Mouse (Mus musculus) gastrocnemius, postnatal 36 days (tissue): ENCODE results near the gene Mtr. TPM values are rescaled to one million over a fixed set of nuclear protein-coding genes. Genes with fewer than 3 reads are reported as not detected.

ENCODE experiments used
- DNase-seq, 2 experiments: peaks; one replicate each; pipeline ENCODE4 v3.0.0; 2022
- intact Hi-C: fragments of 180-260 bp; cut with DNase I; formaldehyde crosslinking; loops from one replicate; pipeline ENCODE4 v1.15.1; 2025
- total RNA-seq, 2 experiments: library from RNA; stranded (reverse); gene quantifications; 2 replicates each; pipeline ENCODE4 v1.2.3; 2021

Mtr gene
- total RNA-seq, 2 experiments from 2014 or later, result 14.0 to 14.8 TPM

DNA sequence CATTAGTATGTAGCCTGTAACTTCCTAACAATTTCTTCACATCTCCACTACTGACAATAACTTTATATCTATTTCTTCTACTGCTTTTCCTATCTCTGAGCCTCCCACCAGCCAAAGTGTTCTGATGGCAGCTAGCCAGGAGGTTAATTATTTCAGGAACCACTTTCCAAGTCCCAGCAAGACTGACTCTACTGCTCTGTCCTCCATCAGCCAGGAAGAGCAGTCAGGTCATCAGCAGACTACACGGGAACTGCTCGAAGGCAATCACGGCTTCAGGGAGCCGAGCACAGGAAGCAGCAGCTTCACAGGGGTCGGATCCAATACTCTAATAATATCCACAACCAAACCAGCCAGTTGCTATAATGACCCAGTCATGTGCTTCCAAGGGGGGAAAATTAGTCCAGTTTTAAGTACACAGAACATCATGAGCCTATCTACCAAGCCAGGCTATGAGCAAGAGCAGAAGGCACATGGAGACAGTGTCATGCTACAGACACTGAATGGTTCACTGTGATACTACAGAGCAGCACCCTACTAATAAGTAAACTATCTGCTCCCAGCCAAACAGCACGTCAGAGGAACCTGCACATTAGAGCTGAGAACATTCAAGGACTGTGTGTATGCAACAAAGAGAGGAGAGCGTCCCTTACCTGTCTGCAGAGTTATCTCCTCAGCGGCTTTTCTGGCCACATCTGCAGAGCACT, 8.6 kb downstream of the Mtr start:
- intact Hi-C loops, result no loop called here
- DNase-seq, result no peak

DNA sequence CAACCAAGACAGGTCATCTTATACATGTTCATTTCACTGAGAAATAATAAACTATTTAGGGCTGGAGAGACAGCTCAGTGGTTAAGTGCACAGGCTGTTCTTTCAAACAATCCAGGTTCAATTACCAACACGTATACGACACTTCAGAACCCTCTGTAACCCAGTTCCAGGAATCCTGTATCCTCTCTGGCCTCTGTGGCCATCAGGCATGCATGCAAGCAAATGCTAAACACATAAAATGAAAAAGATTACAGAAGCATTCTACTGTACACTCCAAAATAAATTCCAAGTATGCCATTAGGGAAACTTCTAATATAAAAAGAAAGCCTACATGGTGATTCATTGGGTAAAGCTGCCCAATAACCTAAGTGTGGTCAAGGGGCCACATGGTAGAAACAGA, 12.0 kb downstream of the Mtr start:
- no peak for DNase-seq
- intact Hi-C loops, result no loop called here

DNA sequence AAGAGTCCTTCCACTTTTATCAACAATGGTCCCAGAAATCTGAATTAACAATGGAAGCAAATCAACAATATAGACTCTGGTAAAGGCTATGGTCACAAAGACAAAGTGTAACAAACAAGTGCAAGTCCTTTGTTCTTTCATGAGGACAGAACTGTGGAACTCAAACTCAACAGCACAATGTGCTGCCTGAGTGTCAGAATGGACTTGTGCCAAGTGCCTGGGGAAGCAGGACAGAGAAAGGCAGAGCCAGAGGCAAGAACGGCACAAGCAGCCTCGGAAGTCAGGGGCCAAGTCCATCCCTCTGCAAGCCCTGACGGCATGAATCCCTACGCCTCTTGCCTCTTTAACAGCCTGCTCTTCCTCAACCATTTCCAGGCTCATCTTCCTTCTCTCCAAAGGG, 13.9 kb downstream of the Mtr start:
- DNase-seq, result no peak
- intact Hi-C loops, result no loop called here

DNA sequence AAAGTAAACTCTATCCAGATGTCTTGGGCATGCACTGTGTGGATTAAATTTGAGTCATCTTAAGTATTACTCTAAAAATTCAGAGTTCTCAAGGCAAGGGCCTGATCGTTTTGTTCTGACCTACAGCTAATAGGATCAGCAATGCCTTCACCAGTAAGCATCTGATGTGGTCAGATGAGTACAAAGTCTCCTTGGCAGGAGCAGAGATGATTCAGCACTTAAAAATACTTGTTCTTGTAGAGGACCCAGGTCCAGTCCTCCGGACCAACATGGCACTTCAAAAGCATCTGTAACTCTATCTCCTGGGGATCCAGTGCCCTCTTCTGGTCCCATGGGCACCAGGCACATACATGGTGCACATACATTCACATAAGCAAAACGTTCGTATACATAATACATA, 25.8 kb downstream of the Mtr start:
- intact Hi-C loops, result no loop called here

DNA sequence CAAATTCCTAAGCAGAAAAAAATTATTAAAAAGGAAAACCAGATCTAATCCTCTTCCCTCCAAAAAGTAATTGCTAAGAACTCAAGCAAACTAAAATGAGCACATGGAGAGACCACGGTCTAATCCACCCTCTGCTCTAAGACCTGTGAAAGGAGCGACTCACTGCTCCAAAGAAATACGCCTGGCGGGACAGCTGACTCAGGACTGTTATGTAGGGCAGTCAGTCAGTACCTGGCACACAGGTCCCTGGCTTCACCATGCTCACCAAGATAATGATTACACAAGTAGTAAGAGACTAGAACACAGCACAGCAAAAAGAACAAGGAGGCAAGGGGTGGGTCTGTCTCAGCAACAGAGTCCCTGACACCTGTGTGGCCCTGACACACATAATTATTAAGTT, 29.7 kb downstream of the Mtr start:
- intact Hi-C loops, result no loop called here
- DNase-seq, result no peak

More for the DNA sequence above, 25.8 kb downstream of the Mtr start:
- DNase-seq, result no peak

DNA sequence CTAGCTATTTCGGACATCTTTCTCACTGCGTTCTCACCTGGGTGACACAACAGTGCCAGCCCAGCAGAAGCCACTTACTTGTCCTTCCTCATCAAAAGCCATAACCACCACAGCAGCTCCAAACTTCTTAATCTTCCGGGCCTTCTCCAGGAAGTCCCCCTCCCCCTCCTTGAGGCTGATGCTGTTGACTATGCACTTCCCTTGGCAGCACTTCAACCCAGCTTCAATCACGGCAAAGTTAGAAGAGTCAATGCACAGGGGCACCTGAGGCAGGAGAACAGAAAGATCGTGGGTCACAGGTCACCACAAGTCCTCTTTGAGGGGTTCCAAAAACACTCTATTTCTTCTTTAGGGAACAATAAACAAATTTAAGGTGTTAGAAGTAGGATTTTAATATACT, 30.3 kb downstream of the Mtr start:
- intact Hi-C loops, result no loop called here
- DNase-seq, result no peak

DNA sequence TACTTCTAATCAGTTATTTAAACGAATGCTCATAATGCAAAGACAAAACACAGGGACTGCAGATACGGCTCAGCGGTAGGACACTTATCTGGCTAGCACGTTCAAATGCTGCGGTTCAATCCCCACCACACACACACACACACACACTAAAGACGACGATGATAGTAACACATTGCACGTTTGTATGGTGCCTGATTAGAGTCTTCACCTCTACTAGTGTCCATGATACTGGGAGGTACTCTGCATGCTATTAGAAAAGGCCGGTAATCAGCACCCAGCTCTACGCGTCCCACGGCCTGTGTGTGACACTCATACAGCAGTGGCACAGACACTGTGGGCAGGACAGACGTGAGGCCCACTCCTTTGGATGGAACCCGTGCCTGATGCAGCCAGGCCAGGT, 39.3 kb downstream of the Mtr start:
- no peak for DNase-seq
- intact Hi-C loops, result no loop called here

DNA sequence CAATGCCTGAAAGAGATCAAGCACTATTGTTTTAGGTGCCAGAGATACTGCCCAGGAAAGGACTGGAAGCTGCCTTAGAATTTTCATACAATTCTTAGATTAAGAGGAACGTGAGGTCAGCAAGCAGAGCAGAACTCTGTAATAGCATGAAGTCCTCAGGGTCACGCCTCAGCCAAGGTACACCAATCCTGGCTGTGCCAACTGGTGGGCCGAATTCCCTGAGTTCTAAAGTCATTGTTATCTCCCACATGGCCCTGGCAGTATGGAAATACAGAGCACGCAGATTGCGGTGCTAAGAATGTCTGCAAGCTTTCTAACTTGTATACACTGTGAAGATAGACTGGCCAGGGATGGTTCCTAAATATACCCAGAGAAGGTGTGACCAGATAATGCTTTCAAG, 43.0 kb downstream of the Mtr start:
- no peak for DNase-seq
- intact Hi-C loops, result loop anchor here (5.0 kb wide), 1 partner anchor 172 kb away; no protein-coding TSS in a partner anchor

DNA sequence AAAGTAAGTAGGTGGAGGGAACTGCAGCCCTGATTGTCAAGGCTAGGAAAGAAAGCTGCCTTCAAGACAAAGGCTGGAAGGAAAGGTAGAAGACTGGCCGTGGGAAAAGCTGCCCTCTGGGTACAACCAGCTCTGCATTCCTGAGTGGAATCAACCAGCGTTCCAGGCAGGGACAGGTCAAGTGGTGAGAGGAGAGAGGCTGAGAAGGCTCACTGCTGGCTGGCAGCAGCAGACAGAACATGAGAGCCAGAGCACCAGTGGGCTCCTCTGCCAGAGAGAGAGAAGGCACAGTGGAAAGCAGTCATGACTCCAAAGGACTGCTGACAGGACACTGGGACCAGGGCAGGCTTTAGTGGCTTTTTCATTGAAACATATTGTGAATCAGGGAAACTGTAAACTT, 46.9 kb downstream of the Mtr start:
- no peak for DNase-seq
- intact Hi-C loops, result loop anchor here (1.0 to 5.0 kb wide), 2 partner anchors 56 to 176 kb away; no protein-coding TSS in a partner anchor

DNA sequence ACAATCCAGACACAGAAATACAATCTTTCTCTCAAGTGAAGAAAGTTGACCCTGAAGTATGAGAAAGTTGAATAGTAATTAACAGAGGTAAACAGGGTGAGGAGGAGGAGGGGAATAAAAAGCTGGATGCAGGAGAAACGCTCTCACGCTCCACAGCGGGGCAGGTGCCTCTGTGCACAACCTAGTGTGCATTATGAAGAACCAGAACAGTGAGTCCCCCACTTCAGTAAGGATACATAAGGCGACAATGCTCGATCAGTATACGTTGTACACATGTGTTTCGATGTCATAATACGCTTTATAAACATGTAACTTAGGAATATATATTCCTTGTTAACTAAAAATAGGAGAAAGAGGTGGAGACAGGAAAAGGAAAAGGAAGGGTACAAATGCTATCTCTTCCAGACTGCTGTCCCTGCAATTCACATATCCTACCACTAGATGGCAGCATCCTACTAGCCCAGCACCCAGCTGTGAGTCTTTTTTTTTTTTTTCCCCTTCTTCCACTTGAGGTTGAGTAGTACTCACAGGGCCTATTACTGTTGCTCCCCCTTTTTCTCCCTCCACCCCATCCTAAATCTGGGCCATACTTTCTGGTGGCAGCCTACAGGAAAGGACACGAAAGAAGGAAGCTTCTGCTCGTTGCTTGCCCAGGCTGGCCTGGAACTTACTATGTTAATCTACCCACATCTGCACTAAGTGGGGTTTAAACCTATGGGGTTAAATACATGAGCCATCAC, 47.7 kb downstream of the Mtr start:
- DNase-seq, result no peak
- intact Hi-C loops, result loop anchor here (5.0 kb wide), 1 partner anchor 177 kb away; no protein-coding TSS in a partner anchor

DNA sequence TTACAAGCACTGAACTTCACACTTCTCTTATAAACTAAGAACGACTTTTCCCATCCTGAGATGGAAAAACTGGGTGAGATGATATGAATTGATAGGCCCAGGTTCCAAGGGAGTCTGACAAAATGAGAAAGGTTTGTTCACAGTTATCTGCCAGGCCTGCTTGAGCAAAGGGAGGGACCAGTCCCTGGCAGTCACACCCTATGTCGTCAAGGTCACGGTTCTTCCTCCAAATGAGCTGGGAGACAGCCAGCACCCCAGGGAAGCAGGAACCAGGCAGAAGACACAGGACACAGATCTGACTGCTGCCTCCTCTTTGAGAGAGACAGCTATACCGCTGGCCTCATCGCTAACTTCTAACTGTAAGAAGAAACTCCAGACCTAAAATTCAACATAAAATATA, 57.5 kb downstream of the Mtr start:
- no peak for DNase-seq
- intact Hi-C loops, result no loop called here

DNA sequence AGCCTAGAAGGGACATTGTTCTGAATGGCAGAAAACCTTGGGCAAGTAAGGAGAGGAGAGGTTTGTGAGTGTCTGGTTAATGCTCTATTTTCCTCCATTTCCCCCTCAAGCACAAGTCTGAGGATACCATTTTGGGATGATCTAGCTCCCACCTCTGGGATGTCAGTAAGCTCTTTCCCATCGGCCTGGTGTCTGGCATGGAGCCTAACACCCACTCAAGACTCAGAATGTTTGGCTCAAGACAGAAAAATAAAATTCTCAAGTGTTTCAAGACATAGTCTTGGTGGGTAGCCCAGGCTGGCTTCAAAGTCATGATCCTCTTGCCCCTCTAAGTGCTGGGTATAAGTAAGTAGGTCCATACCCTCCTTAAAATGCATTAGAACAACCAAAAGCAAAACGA, 59.4 kb downstream of the Mtr start:
- intact Hi-C loops, result no loop called here

DNA sequence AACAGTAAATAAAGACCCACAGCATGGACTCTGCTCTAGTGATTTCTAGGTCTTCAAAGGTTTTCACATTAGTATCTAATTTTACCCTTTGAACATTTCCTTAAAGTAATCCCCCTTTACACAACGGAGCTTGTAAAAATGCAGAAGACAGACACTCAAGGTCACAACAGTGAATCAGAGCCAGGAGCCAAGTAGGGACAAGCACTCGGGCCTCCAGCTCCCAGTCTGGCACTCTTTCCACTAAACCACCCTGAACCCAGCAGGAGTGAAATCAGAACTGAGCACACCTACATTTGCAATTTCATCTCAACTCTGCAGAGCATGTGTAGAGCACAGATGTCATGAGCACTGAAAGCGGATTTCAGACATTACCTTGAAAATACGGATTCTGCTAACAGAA, 61.1 kb downstream of the Mtr start:
- no peak for DNase-seq
- intact Hi-C loops, result no loop called here

More for the DNA sequence above, 59.4 kb downstream of the Mtr start:
- no peak for DNase-seq

DNA sequence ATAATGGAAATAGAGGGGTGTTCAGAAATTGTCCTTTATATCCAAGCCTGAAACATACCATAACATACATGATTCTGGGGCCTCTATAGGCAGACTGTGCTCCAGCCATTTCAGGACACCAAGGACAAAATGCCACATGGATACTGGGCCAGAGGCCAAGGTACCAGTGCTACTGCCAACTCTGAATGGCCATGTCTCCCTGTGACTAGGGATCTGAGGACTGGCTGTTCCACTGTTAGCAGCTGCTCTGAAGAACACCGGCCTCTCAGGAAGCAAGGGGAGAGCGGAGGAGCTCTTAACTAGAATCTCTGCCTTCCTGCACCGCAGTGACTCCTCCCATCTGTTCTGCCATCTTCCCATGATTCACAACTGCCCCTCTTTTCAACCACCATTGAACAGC, 61.9 kb downstream of the Mtr start:
- intact Hi-C loops, result no loop called here

DNA sequence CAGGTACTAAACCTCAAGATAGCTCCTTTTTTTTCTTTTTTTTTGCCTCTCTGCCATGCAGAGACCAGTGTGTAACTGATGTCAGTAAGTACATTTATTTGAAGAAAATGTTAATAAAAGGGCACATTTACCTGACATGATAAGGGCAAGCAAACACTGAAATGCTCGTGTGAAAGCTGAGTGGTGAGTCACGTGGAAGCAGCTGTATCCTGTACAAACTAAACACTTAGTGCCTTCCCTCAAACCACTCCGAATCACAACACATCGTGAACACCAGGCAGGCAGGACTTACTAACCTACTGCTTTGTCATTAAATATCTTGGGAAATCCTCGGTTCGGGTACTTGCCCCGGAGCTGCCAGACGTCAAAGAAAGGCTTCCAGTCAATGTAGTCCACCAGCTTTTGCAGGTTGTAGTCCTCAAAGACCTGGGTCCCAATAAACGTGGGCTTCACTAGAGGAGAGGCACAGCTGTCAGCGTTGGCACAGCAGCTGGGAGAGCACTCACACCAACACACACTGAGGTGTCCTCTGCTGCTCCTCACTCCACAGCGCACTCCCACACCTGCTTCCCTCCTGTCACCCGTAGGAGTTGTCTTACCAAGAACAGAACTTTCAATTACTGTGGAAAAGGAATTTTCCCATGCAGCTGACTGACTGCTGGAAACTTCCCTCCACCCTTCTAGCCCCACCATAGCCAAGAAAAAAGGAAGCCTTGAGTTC, 62.8 kb downstream of the Mtr start:
- DNase-seq, result no peak
- intact Hi-C loops, result no loop called here

More for the DNA sequence above, 61.9 kb downstream of the Mtr start:
- DNase-seq, result peak; percentile 21 to 33

DNA sequence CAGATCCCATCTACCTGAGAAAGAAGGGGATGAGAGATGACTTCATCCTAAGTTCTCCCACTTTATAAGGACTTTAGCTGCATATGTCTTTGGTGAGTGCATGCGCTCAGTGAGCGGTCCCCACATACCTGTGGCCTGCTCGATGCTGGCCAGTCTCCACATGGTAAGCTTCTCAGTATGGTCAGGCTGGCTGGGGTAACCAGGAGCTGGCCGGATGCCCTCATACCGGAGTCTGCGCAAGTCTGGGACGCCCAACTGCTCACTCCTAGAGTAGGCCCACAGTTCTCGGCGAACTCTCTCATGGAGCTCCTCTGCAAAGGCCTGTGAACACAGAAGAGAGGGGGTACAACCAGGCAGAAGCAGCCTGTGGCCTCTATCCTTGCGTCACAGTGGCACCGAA, 68.7 kb downstream of the Mtr start:
- intact Hi-C loops, result no loop called here
- no peak for DNase-seq

DNA sequence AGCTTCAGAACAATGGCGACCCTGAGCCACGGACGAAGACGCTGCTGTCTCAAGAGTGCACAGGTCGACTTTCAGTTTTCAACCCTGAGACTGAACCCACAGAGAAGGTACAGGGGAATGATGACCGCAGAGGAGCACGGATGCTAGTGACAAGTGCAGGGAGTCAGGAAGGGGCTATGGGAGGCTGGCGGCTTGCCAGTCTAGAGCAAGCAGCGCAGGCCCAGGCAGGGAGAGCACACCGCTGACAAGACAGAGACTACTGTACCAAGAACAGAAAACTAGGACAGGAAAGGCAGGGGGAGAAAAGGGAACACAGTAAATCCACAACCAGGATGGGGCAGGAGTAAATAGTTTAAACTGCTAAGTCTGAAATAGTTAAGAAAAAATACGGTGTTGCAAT, 69.1 kb downstream of the Mtr start:
- intact Hi-C loops, result no loop called here
- DNase-seq, result no peak

DNA sequence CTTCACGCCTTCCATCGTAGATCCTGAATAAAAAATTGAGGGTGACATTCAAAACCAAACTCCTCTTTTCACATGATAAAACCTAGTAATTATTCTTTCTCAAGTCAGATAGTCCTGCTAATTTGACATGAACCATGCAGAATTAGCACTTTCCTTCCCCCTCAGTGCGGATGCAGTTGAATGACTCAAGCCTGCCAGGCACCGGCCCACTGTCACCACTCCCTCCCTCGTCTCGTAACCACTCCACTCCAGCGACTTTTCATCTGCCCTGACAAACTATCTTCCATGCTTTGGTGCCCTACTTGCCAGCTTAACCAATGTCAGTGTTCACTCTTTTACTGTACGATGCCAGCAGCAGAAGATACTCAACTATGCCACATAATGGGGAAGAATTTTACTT, 78.4 kb downstream of the Mtr start:
- DNase-seq, result no peak
- intact Hi-C loops, result no loop called here

DNA sequence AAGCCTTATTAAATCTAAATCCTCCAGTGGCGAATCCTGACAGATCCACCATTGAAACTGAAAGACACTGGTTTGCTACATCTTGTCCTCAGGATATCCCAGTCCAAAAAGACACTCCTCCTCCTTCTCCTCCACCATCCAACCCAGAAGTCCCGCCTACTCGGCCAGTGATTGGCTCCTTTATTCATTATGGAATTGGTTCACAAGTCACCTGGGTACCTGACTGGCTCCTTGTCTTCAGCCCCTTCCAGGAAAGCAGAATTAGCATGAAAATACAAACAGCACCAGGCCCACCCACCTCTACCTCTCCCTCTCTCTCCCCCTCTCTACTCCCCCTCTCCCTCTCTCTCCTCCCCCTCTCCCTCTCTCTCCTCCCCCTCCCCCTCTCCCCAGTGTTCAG, 81.2 kb downstream of the Mtr start:
- no peak for DNase-seq
- intact Hi-C loops, result no loop called here

DNA sequence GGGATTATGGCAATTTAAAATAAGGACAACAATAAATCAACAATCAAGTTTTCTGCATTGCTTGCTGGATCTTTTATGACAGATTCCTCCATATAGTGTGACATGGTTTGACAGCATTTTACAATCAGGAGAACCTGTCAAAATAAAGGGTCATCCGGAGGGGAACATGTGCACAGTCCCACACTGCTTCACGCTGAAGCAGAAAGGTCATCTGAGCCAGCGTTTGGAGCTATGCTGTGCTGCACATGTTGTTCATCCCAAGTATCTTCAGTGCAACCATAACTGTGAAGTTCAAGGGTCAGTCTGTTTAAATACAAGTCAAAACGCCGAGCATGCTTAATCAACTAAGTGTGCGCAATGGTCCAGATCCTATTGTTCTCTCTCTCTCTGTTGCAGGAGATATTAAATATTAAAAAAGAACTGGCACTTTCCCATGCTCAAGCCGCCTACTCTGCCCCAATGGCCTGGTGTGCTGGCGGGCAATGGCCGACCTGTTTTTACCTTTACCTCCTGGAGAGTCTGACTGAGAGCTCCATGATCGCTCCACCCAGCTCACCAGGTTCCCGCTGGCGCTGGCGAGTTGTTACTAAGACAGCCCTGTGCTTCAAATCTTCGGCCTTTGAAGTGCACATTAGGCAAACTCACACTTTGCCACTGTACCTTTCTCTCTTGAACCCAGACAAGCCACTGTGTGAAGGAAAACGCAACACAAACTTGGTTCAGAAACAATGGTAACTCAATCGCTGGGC, 81.8 kb downstream of the Mtr start:
- no peak for DNase-seq
- intact Hi-C loops, result no loop called here

DNA sequence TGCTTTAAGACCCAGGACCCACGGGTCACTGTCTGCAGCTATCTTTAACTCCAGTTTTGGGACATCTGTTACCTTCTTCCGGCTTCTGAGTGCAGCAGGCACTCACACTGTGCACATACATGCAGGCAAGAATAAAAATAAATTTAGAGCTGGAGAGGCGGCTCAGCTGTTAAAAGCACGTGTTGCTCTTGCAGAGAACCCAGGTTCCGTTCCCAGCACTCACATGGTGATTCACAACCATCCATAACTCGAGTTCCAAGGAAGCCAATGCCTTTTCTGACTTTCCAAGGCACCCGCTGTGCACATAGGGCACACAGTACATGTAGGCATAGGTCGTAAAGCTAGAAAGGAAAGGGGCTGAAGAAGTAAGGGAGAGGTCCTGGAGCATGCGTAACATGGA, 90.6 kb downstream of the Mtr start:
- DNase-seq, result no peak
- intact Hi-C loops, result no loop called here
